Mouse (Mus musculus) megakaryocyte progenitor cell, adult 5-6 weeks (primary cell): ENCODE results near the gene Leng9. TPM values are rescaled to one million over a fixed set of nuclear protein-coding genes. Genes with fewer than 3 reads are reported as not detected.

Experiments used
- ATAC-seq: replicated peaks from 2 replicates; pipeline ENCODE4 v1.8.0; 2016; ENCODE audit warnings: mild to moderate bottlenecking, moderate TSS enrichment, inconsistent platforms; ENCODE audit not compliant: poor library complexity
- total RNA-seq, 2 experiments: library from RNA; stranded (forward) in 1 of 2; stranded (reverse) in 1 of 2; fragments of 157-497, 149-512 nt in 1 of 2; fragments of 200-1000 nt in 1 of 2; gene quantifications; 2 replicates each; pipeline versions ENCODE4 v1.2.3 to v1.2.4; 2015 to 2017

Gene Leng9
- total RNA-seq, 2 experiments from 2014 or later, result 0.72 to 2.9 TPM

GRCm38 (mm10) chr7:4125306-4125705, 24.9 kb downstream of the Leng9 start:
- ATAC-seq, result 0 out of 2 replicates have a peak, but pooled peaks have one; percentile 21

DNA sequence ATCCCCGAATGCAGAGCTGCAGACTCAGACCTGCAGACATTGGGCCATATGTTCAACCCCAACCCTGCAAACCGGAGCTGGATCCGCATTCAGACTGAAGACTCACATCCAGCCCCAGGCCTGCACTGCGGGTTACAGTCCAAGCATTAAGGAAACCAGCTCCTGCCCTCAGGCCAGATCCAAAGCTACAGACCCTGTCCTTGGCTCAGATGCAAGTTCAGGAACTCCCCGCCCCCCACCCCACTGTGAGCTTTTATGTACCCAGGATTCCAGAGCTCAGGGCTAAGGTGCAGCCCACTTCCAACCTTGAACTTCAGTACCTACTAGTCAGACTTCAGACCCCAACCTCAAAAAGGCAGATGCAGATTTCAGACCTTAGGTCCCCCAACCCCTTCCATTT, 25.3 kb downstream of the Leng9 start:
- no peak for ATAC-seq

DNA sequence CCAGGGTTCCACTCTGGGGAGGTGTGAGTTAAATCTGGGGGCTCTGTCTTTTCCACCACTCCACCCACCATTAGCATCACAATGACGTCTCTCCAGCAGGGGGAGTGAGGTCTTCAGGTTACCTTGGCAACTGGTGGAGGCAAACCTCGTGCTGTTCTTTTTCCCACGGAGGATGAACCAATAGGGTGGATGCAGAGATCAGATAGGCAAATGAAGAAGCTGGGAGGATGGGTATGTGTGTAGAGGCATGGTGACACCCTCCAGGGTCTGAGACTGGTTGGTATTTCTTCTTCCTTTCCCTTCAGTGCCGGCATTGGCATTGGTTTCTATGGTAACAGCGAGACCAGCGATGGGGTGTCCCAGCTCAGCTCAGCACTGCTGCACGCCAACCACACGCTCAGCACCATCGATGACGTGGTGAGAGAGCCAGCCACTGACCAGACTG, 25.8 kb downstream of the Leng9 start:
- peak; percentile 77 for ATAC-seq

DNA sequence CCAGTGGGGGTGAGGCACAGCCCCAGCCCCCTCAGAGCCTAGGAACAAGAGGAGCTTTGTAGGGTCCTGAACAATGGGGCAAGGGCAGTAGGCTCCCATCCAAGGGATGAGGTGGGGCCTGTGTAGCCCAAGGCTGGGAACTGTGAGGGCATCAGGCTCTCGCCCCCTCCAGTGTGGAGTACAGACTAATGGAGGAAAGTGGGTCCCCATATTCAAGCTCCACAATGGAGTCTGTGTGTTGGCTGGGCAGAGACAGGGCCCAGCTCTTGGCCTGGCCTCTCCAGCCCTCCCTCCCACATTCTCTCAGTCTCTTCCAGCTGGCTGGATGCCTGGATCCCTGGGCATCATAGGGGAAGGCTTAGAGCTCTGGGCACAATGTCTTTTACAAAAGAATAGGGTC, 26.4 kb downstream of the Leng9 start:
- no peak for ATAC-seq

DNA sequence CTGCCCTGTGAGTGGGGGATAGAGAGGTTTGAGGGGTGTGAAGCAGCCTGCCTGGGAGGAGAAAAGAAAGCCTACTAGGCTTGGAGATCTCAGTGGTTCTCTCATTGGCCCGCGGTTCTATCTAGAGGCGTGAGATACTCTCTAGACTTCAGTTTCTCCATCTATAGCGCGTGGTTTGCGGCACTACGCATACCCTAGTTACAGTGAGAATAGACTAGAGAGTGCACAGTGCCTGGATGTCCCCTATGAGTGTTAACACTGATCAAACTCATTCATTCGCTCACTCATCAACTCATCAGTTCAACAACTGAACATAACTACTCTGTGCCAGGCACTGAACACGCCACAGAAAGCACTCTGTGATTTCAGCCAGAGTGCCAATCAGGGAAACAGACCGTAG, 27.4 kb downstream of the Leng9 start:
- no peak for ATAC-seq

DNA sequence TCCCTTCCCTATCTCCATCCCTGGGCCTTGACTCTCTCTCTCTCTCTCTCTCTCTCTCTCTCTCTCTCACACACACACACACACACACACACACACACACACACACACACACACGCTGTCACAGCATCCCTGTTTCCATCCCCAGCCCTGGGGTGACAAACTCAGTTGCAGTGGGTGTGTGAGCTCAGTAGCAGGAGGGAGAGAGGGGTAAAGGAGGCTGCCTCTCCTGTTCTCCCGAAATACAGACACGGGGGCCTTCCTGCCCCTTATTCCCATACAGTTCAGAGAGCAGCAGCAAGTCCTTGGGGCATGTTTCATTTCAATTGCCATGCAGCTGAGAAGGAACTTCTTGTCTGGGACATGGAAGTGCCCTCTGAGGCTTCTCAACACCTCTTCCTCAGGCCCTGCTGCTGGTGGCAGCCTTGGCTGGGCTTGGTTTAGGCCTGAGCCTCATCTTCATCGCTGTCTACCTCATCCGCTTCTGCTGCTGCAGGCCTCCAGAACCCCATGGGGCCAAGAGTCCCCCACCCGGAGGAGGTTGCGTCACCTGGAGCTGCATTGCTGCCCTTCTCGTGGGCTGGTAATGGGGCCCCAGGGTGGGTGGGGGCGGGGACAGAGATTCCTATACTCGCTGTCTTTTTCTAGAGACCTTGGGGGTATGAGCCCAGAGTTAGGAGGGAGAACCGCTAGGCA, 28.0 kb downstream of the Leng9 start:
- ATAC-seq, result no peak

- ATAC-seq, result no peak
Measured at GRCm38 (mm10) chr7:4119976-4120921, 29.9 kb downstream of the Leng9 start.

DNA sequence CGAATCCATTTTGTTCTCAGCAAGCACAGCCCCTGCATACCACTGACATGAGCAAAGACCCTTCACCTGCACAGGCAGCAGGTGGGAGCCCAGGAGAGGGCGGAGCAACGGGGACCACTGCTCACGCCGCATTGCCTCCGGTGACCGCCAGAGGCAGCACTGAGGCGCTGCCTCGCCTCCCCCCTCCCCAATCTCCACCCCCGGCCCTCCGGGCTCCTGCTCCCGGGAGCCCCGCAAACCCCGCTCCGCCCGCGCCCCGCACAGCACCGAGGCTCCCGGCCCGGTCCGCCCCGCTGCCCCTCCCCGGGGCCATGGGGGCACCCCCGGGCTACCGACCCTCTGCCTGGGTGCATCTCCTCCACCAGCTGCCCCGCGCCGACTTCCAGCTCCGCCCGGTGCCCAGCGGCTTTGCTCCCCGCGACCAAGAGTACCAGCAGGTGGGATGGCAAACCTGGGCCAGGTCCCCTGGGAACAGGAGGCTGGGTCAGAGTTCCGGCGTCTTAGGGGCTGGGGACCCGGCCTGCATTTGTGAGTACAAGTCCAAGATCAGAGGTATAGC, 30.8 kb downstream of the Leng9 start, which contains the start of gene Ttyh1:
Gene Ttyh1 (plus strand): TSS at position 65 of the 559 bp plus-strand sequence.
- ATAC-seq, result peak; percentile 72

- ATAC-seq, result no peak
Measured at GRCm38 (mm10) chr7:4117050-4117814, 32.9 kb downstream of the Leng9 start.

DNA sequence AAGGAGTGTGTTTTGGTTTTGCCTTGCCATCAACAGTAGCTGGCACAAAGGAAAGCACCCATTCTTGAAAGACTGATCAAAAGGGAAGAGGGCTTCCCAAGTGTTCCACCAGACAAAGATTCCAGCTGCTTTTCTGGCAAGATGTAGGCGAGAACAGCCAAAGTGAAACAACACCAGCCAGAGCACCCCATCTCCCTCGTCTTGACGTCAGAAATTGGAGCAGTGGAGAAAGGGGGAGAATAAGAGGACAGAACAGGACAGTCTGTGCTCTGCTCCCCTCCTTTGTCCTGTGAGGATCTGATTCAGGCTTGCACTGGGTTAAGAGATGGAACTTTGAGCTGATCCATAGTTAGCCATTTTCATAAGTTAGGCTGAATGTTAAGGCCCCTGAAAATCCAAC, 38.4 kb downstream of the Leng9 start:
- ATAC-seq, result no peak

GRCm38 (mm10) chr7:4103411-4103810, 46.8 kb downstream of the Leng9 start:
- peak; percentile 82 for ATAC-seq

- no peak for ATAC-seq
Measured at GRCm38 (mm10) chr7:4101144-4101543, 49.0 kb downstream of the Leng9 start.

GRCm38 (mm10) chr7:4098832-4099231, 51.3 kb downstream of the Leng9 start:
- ATAC-seq, result peak; percentile 84

DNA sequence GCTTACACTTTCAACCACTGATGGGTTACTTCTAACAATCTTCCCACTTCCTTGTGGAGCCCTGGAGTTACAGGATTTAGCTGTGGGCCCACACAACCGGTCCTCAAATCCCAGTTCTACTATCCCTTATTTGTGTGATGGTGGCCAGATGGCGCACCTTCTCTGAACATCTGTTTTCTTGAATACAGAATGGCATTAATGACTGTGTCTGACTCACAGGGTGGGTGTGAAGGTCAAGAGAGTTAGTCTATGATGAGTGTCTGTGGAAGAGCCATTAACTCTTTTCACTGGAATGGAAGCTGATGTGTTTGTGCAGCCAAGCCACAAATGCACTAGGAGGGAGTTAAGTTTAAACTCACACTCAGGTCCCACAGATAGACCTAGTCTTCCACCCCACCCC, 51.9 kb downstream of the Leng9 start:
- ATAC-seq, result no peak

Other genes with a start within 250 kb of the Leng9 start
- 0.71 and 0.91 TPM in 2 replicates for gene Lilra6, start 234.9 kb downstream of the Leng9 start, total RNA-seq (2015)
- 0.64 and 0.67 TPM in 2 replicates for gene Lilra6, start 234.9 kb downstream of the Leng9 start, total RNA-seq (2017)
- gene Lair1, start 87.2 kb downstream of the Leng9 start, total RNA-seq (2015), result 51.8 and 65.6 TPM in 2 replicates
- gene Lair1, start 87.2 kb downstream of the Leng9 start, total RNA-seq (2017), result 80.4 and 95.9 TPM in 2 replicates
- gene Ttyh1, start 31.0 kb downstream of the Leng9 start, total RNA-seq (2015), result 0.12 and 0.39 TPM in 2 replicates
- gene Ttyh1, start 31.0 kb downstream of the Leng9 start, total RNA-seq (2017), result 0.17 TPM in 1 of 2 replicates, not detected in the other
- 23.2 and 36.4 TPM in 2 replicates for gene Leng8, start 13.3 kb downstream of the Leng9 start, total RNA-seq (2015)
- 19.5 and 24.1 TPM in 2 replicates for gene Leng8, start 13.3 kb downstream of the Leng9 start, total RNA-seq (2017)
- gene Cdc42ep5, start 14.5 kb upstream of the Leng9 start, total RNA-seq (2015), result not detected in 2 replicates
- not detected in 2 replicates for gene Cdc42ep5, start 14.5 kb upstream of the Leng9 start, total RNA-seq (2017)
- 0.10 TPM in 1 of 2 replicates, not detected in the other for gene Lilra5, start 87.4 kb upstream of the Leng9 start, total RNA-seq (2015)
- gene Lilra5, start 87.4 kb upstream of the Leng9 start, total RNA-seq (2017), result 0.34 TPM in 1 of 2 replicates, not detected in the other
- 0.51 and 0.79 TPM in 2 replicates for gene Ncr1, start 187.3 kb upstream of the Leng9 start, total RNA-seq (2015)
- not detected in 2 replicates for gene Ncr1, start 187.3 kb upstream of the Leng9 start, total RNA-seq (2017)
- not detected in 2 replicates for gene Gp6, start 247.4 kb upstream of the Leng9 start, total RNA-seq (2015)
- not detected in 2 replicates for gene Gp6, start 247.4 kb upstream of the Leng9 start, total RNA-seq (2017)